Mouse (Mus musculus) cortical plate, adult 2 months (tissue): ENCODE measurements around the gene Rlbp1. TPM values are rescaled to one million over a fixed set of nuclear protein-coding genes. Genes with fewer than 3 reads are reported as not detected.

Source experiments
- H3K27ac ChIP-seq: fragments of 200-500 bp; 2 replicates; pipeline ENCODE4 v1.5.1; 2012; ENCODE audit warnings: low read length, control low read depth, inconsistent platforms; ENCODE audit not compliant: insufficient read depth
- H3K4me1 ChIP-seq: fragments of 200-500 bp; 2 replicates; pipeline ENCODE4 v1.6.1; 2011; ENCODE audit warnings: low read length; ENCODE audit not compliant: control insufficient read depth, insufficient read depth
- H3K4me3 ChIP-seq: fragments of 200-500 bp; 2 replicates; pipeline ENCODE4 v1.5.1; 2011; ENCODE audit warnings: mild to moderate bottlenecking, low read length, control low read depth; ENCODE audit not compliant: insufficient read depth
- CTCF ChIP-seq: fragments of 200-500 bp; IDR thresholded peaks from 2 replicates; pipeline ENCODE4 v1.5.1; 2011; ENCODE audit warnings: mild to moderate bottlenecking, control low read depth, low read length; ENCODE audit not compliant: insufficient read depth; ENCODE audit errors: extremely low read depth
- POLR2A ChIP-seq: fragments of 200-500 bp; IDR thresholded peaks from 2 replicates; pipeline ENCODE4 v1.6.1; 2011; ENCODE audit warnings: mild to moderate bottlenecking, low read length, control low read depth; ENCODE audit not compliant: insufficient read depth; ENCODE audit errors: extremely low read depth
- polyA plus RNA-seq: library from polyadenylated mRNA; depleted of rRNA; stranded (reverse); fragments of >200 nt; gene quantifications from 2 replicates; pipeline ENCODE4 v1.2.3, GENCODE M21; 2012; rRNA removed

The Rlbp1 gene
- polyA plus RNA-seq: 28.1 and 33.4 TPM in 2 replicates

GRCm38 (mm10) chr7:79386422-79387133, at the start of gene Rlbp1:
Rlbp1 (minus strand) TSS chr7:79387048.
- Histone ChIP-seq H3K27ac (no peak within 1 kb of the TSS), H3K4me3 (0 out of 2 replicates have a peak within 1 kb of the TSS, but pooled peaks have one; percentile 15), H3K4me1 (no peaks in the 10 kb centered on the region)
- no peak for TF ChIP-seq POLR2A
- no peak for TF ChIP-seq CTCF

GRCm38 (mm10) chr7:79428243-79428642, 41.4 kb upstream of the Rlbp1 start:
- no peak for TF ChIP-seq POLR2A
- no peak for TF ChIP-seq CTCF
- Histone ChIP-seq H3K27ac (no peak overlapping the region), H3K4me3 (no peak overlapping the region), H3K4me1 (no peaks in the 10 kb centered on the region)

- no peak overlapping the region for H3K4me3 ChIP-seq
- no peaks in the 10 kb centered on the region for H3K4me1 ChIP-seq
- TF ChIP-seq CTCF: no peak
- no peak for TF ChIP-seq POLR2A
- H3K27ac ChIP-seq: no peak overlapping the region
Measured at GRCm38 (mm10) chr7:79425804-79426203, 39.0 kb upstream of the Rlbp1 start.

- no peak for TF ChIP-seq POLR2A
- H3K4me1 ChIP-seq: no peaks in the 10 kb centered on the region
- H3K27ac ChIP-seq: no peak overlapping the region
- H3K4me3 ChIP-seq: no peak overlapping the region
Measured at GRCm38 (mm10) chr7:79422876-79423275, 36.0 kb upstream of the Rlbp1 start.

DNA sequence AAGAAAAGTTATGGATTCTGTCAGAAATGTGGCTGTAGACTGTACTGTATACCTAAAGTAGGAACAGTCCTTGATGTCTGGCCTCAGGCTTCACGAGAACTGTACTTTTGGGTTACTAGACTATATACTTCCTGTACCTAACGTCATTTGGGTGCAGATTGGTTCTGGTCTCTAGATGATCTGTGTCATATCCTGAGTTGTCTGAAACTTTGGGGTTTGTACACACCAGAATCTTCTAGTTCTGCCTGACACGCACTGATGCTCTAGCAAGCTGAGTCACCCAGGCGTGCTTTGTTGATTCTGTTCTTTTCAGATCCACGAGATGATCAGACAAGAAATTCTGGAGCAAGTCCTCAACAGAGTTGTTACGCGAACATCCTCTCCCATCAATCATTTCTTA, 33.1 kb upstream of the Rlbp1 start:
- Histone ChIP-seq H3K4me1 (no peaks in the 10 kb centered on the region), H3K4me3 (no peak overlapping the region), H3K27ac (no peak overlapping the region)
- TF ChIP-seq CTCF (no peak), POLR2A (no peak)

DNA sequence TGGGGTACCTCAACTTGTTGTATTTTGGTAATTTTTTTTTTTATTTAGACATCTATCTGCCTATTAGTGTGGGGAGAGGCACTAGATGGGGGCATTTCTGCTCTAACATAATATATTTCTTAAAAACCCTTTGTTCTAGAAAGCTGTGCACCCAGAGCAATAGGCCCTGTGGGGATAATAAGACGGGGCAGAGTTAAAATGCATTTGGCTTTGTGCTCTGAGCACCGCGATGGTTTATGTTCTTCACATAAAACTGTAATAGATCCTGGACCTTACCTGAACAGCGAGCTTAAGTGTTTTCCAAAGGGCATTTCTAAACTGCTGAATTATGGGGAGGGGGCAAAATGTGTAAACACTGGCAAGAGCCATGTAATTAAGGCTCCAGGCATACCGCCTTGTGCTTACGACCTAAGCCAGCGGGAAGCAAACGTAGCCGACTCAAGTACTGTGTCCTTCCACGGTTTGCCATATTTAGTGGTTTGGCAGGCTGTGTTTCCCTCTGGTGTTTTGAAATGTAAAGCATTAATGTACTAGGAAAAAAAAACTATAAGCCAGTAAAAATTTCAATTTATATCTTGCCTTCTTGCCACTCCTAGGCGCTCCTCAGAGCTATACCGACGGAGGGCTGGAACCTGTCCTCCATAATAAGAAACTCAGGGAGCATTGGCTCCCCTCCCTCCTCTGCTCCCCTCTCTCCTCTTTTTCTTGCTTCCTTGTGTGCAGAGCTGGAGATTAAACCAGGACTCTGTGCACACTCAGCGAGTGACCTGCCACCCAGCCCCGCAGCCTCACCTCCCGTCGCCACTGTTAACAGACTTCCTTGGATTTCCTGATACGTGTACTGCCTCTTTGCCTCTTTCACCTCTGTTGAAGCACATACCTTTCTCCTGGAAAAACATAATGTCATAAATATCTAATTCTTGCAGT, 27.9 kb upstream of the Rlbp1 start:
- TF ChIP-seq POLR2A (no peak), CTCF (no peak)
- no peak overlapping the region for H3K4me3 ChIP-seq
- H3K4me1 ChIP-seq: no peaks in the 10 kb centered on the region
- no peak overlapping the region for H3K27ac ChIP-seq

- Histone ChIP-seq H3K4me1 (no peaks in the 10 kb centered on the region), H3K4me3 (no peak overlapping the region), H3K27ac (no peak overlapping the region)
- TF ChIP-seq POLR2A (no peak), CTCF (no peak)
Measured at GRCm38 (mm10) chr7:79400296-79400695, 13.4 kb upstream of the Rlbp1 start.

- Histone ChIP-seq H3K27ac (no peak overlapping the region), H3K4me1 (no peaks in the 10 kb centered on the region), H3K4me3 (no peak overlapping the region)
- no peak for TF ChIP-seq CTCF
- no peak for TF ChIP-seq POLR2A
Measured at GRCm38 (mm10) chr7:79398971-79399370, 12.1 kb upstream of the Rlbp1 start.

- no peak overlapping the region for H3K27ac ChIP-seq
Measured at GRCm38 (mm10) chr7:79398426-79398825, 11.6 kb upstream of the Rlbp1 start.

GRCm38 (mm10) chr7:79397446-79397963, 10.7 kb upstream of the Rlbp1 start:
- no peak for TF ChIP-seq POLR2A
- TF ChIP-seq CTCF: no peak
- Histone ChIP-seq H3K27ac (no peak overlapping the region), H3K4me3 (no peak overlapping the region), H3K4me1 (no peaks in the 10 kb centered on the region)

More at GRCm38 (mm10) chr7:79398426-79398825, 11.6 kb upstream of the Rlbp1 start:
- Histone ChIP-seq H3K4me3 (no peak overlapping the region), H3K4me1 (no peaks in the 10 kb centered on the region)
- TF ChIP-seq POLR2A (no peak), CTCF (no peak)
